Mouse (Mus musculus): Measurements from ENCODE around the gene Pdlim7. TPM values are rescaled to one million over a fixed set of nuclear protein-coding genes. Genes with fewer than 3 reads are reported as not detected.

The Pdlim7 gene
- polyA plus RNA-seq, 1 experiment from 2014 or later: 200 TPM

GRCm38 (mm10) chr13:55523278-55523677 is 9.8 kb upstream of the Pdlim7 start:
- Histone ChIP-seq H3K4me1 (ENCODE audit: control insufficient read depth, insufficient read depth, low read length) (no peaks in the 10 kb centered on the region), H3K27me3 (replicated peaks; ENCODE audit: control insufficient read depth, insufficient read depth, low read length) (no peaks in the 10 kb centered on the region), H3K4me2 (ENCODE audit: low read depth, low read length) (no peak overlapping the region), H3K9me3 (ENCODE audit: control insufficient read depth, low read length) (no peaks in the 10 kb centered on the region), H3K9ac (ENCODE audit: low read depth, low read length) (no peak overlapping the region), H3K4me3 (ENCODE audit: low read length) (no peak overlapping the region), H3K36me3 (ENCODE audit: control insufficient read depth, insufficient read depth, low read length) (no peaks in the 10 kb centered on the region), H3K27ac (ENCODE audit: low read length) (no peak overlapping the region)
- ATAC-seq: no peak
- WGBS: 59% methylated on average over 17 of the region's 17 CpGs

GRCm38 (mm10) chr13:55522730-55523129 is 9.3 kb upstream of the Pdlim7 start:
- Histone ChIP-seq H3K36me3 (ENCODE audit: control insufficient read depth, insufficient read depth, low read length) (no peaks in the 10 kb centered on the region), H3K27me3 (replicated peaks; ENCODE audit: control insufficient read depth, insufficient read depth, low read length) (no peaks in the 10 kb centered on the region), H3K4me1 (ENCODE audit: control insufficient read depth, insufficient read depth, low read length) (no peaks in the 10 kb centered on the region), H3K9me3 (ENCODE audit: control insufficient read depth, low read length) (no peaks in the 10 kb centered on the region), H3K9ac (ENCODE audit: low read depth, low read length) (no peak overlapping the region), H3K27ac (ENCODE audit: low read length) (no peak overlapping the region), H3K4me3 (ENCODE audit: low read length) (no peak overlapping the region), H3K4me2 (ENCODE audit: low read depth, low read length) (no peak overlapping the region)
- ATAC-seq: no peak
- 65% methylated on average over 8 of the region's 8 CpGs for WGBS

- H3K4me2 ChIP-seq (ENCODE audit: low read depth, low read length): no peak overlapping the region
- H3K27ac ChIP-seq (ENCODE audit: low read length): no peak overlapping the region
- no peak overlapping the region for H3K9ac ChIP-seq (ENCODE audit: low read depth, low read length)
- no peaks in the 10 kb centered on the region for H3K36me3 ChIP-seq (ENCODE audit: control insufficient read depth, insufficient read depth, low read length)
- H3K27me3 ChIP-seq (replicated peaks; ENCODE audit: control insufficient read depth, insufficient read depth, low read length): no peaks in the 10 kb centered on the region
- H3K4me3 ChIP-seq (ENCODE audit: low read length): no peak overlapping the region
- 74% methylated on average over 4 of the region's 4 CpGs for WGBS
- H3K4me1 ChIP-seq (ENCODE audit: control insufficient read depth, insufficient read depth, low read length): no peaks in the 10 kb centered on the region
- H3K9me3 ChIP-seq (ENCODE audit: control insufficient read depth, low read length): no peaks in the 10 kb centered on the region
- ATAC-seq: no peak
These were observed 6.1 kb upstream of the Pdlim7 start for GRCm38 (mm10) chr13:55519606-55520005.

- ATAC-seq: no peak
- Histone ChIP-seq H3K36me3 (ENCODE audit: control insufficient read depth, insufficient read depth, low read length) (no peaks in the 10 kb centered on the region), H3K4me3 (ENCODE audit: low read length) (no peak overlapping the region), H3K9ac (ENCODE audit: low read depth, low read length) (no peak overlapping the region), H3K27me3 (replicated peaks; ENCODE audit: control insufficient read depth, insufficient read depth, low read length) (no peaks in the 10 kb centered on the region), H3K27ac (ENCODE audit: low read length) (no peak overlapping the region), H3K4me1 (ENCODE audit: control insufficient read depth, insufficient read depth, low read length) (peaks cover 7% of the 10 kb centered on the region), H3K9me3 (ENCODE audit: control insufficient read depth, low read length) (no peaks in the 10 kb centered on the region), H3K4me2 (ENCODE audit: low read depth, low read length) (no peak overlapping the region)
- 3% methylated on average over 5 of the region's 5 CpGs for WGBS
These were observed 3.5 kb upstream of the Pdlim7 start for GRCm38 (mm10) chr13:55516955-55517354.

- Histone ChIP-seq H3K4me1 (ENCODE audit: control insufficient read depth, insufficient read depth, low read length) (peaks cover 29% of the 10 kb centered on the region), H3K9ac (ENCODE audit: low read depth, low read length) (no peak overlapping the region), H3K4me3 (ENCODE audit: low read length) (peak overlapping the region; percentile 93; the same call in 1 of the 2 replicates), H3K27ac (ENCODE audit: low read length) (no peak overlapping the region), H3K9me3 (ENCODE audit: control insufficient read depth, low read length) (no peaks in the 10 kb centered on the region), H3K27me3 (replicated peaks; ENCODE audit: control insufficient read depth, insufficient read depth, low read length) (no peaks in the 10 kb centered on the region), H3K4me2 (ENCODE audit: low read depth, low read length) (peak overlapping the region; percentile 87; the same call in 1 of the 2 replicates), H3K36me3 (ENCODE audit: control insufficient read depth, insufficient read depth, low read length) (peaks cover 3% of the 10 kb centered on the region; the same call in 1 of the 2 replicates)
- WGBS: 37% methylated on average over 9 of the region's 9 CpGs
- ATAC-seq: no peak
These were observed 352 bp upstream of the Pdlim7 start for GRCm38 (mm10) chr13:55513828-55514227.

GRCm38 (mm10) chr13:55512379-55513031 is 971 bp downstream of the Pdlim7 start:
- Histone ChIP-seq H3K36me3 (ENCODE audit: control insufficient read depth, insufficient read depth, low read length) (peaks cover 10% of the 10 kb centered on the region), H3K27me3 (replicated peaks; ENCODE audit: control insufficient read depth, insufficient read depth, low read length) (no peaks in the 10 kb centered on the region), H3K4me3 (ENCODE audit: low read length) (peak overlapping the region; percentile 93), H3K9me3 (ENCODE audit: control insufficient read depth, low read length) (no peaks in the 10 kb centered on the region), H3K9ac (ENCODE audit: low read depth, low read length) (peak overlapping the region; percentile 90), H3K4me2 (ENCODE audit: low read depth, low read length) (peak overlapping the region; percentile 87), H3K4me1 (ENCODE audit: control insufficient read depth, insufficient read depth, low read length) (peaks cover 30% of the 10 kb centered on the region), H3K27ac (ENCODE audit: low read length) (peak overlapping the region; percentile 88)
- 3% methylated on average over 25 of the region's 25 CpGs for WGBS
- peak; percentile 56 for ATAC-seq

- H3K4me3 ChIP-seq (ENCODE audit: low read length): peak overlapping the region; percentile 93
- H3K4me1 ChIP-seq (ENCODE audit: control insufficient read depth, insufficient read depth, low read length): peaks cover 30% of the 10 kb centered on the region
- H3K9me3 ChIP-seq (ENCODE audit: control insufficient read depth, low read length): no peaks in the 10 kb centered on the region
- peak overlapping the region; percentile 88 for H3K27ac ChIP-seq (ENCODE audit: low read length)
- peak overlapping the region; percentile 87 for H3K4me2 ChIP-seq (ENCODE audit: low read depth, low read length)
- WGBS: 18% methylated on average over 5 of the region's 5 CpGs
- no peaks in the 10 kb centered on the region for H3K27me3 ChIP-seq (replicated peaks; ENCODE audit: control insufficient read depth, insufficient read depth, low read length)
- H3K36me3 ChIP-seq (ENCODE audit: control insufficient read depth, insufficient read depth, low read length): peaks cover 17% of the 10 kb centered on the region
- ATAC-seq: peak; percentile 17
- H3K9ac ChIP-seq (ENCODE audit: low read depth, low read length): peak overlapping the region; percentile 90
These were observed 2.0 kb downstream of the Pdlim7 start for GRCm38 (mm10) chr13:55511492-55511861.

GRCm38 (mm10) chr13:55510668-55511491 is 2.6 kb downstream of the Pdlim7 start:
- peaks cover 21% of the 10 kb centered on the region for H3K36me3 ChIP-seq (ENCODE audit: control insufficient read depth, insufficient read depth, low read length)
- peak overlapping the region; percentile 90 for H3K9ac ChIP-seq (ENCODE audit: low read depth, low read length)
- no peaks in the 10 kb centered on the region for H3K9me3 ChIP-seq (ENCODE audit: control insufficient read depth, low read length)
- peaks cover 30% of the 10 kb centered on the region for H3K4me1 ChIP-seq (ENCODE audit: control insufficient read depth, insufficient read depth, low read length)
- 15% methylated on average over 6 of the region's 6 CpGs for WGBS
- H3K27ac ChIP-seq (ENCODE audit: low read length): peak overlapping the region; percentile 88
- peak; percentile 70 for ATAC-seq
- peak overlapping the region; percentile 87 for H3K4me2 ChIP-seq (ENCODE audit: low read depth, low read length)
- H3K27me3 ChIP-seq (replicated peaks; ENCODE audit: control insufficient read depth, insufficient read depth, low read length): no peaks in the 10 kb centered on the region
- H3K4me3 ChIP-seq (ENCODE audit: low read length): peak overlapping the region; percentile 93

- H3K4me3 ChIP-seq (ENCODE audit: low read length): no peak overlapping the region
- peaks cover 30% of the 10 kb centered on the region for H3K4me1 ChIP-seq (ENCODE audit: control insufficient read depth, insufficient read depth, low read length)
- H3K9me3 ChIP-seq (ENCODE audit: control insufficient read depth, low read length): no peaks in the 10 kb centered on the region
- H3K27me3 ChIP-seq (replicated peaks; ENCODE audit: control insufficient read depth, insufficient read depth, low read length): no peaks in the 10 kb centered on the region
- WGBS: 40% methylated on average over 3 of the region's 3 CpGs
- ATAC-seq: peak; percentile 1; the same call in 1 of the 2 replicates
- H3K36me3 ChIP-seq (ENCODE audit: control insufficient read depth, insufficient read depth, low read length): peaks cover 23% of the 10 kb centered on the region
- peak overlapping the region; percentile 87 for H3K4me2 ChIP-seq (ENCODE audit: low read depth, low read length)
- H3K27ac ChIP-seq (ENCODE audit: low read length): peak overlapping the region; percentile 88
- peak overlapping the region; percentile 53; the same call in 1 of the 2 replicates for H3K9ac ChIP-seq (ENCODE audit: low read depth, low read length)
These were observed 3.2 kb downstream of the Pdlim7 start for GRCm38 (mm10) chr13:55510332-55510667.

Data from intestine, embryonic 16.5 days (tissue).